Mouse (Mus musculus) testis, adult 2 months (tissue): ENCODE measurements around the gene Tm4sf19.

Experiments
- CTCF ChIP-seq: fragments of 200-500 bp; IDR thresholded peaks from 2 replicates; pipeline ENCODE4 v1.5.1; 2012; ENCODE audit warnings: low read depth, mild to moderate bottlenecking, inconsistent platforms, low read length, moderate library complexity; ENCODE audit not compliant: control insufficient read depth, insufficient read depth, insufficient replicate concordance
- POLR2A ChIP-seq: fragments of 200-500 bp; IDR thresholded peaks from 2 replicates; pipeline ENCODE4 v1.6.1; 2012; ENCODE audit warnings: low read depth, mild to moderate bottlenecking, inconsistent platforms, low read length, moderate library complexity; ENCODE audit not compliant: control insufficient read depth

- TF ChIP-seq CTCF, result no peak
- no peak for TF ChIP-seq POLR2A
Measured at GRCm38 (mm10) chr16:32363530-32363929, 36.8 kb upstream of the Tm4sf19 start.
